Mouse (Mus musculus) small intestine, adult 2 months (tissue): ENCODE data around the gene Olfr1440. TPM values are rescaled to one million over a fixed set of nuclear protein-coding genes. Genes with fewer than 3 reads are reported as not detected.

ENCODE experiments used
- H3K27ac ChIP-seq: fragments of 200-500 bp; 2 replicates; pipeline ENCODE4 v1.5.1; 2012; ENCODE audit warnings: low read depth, low read length, control low read depth, inconsistent platforms; ENCODE audit not compliant: insufficient read depth
- H3K27me3 ChIP-seq: fragments of 200-500 bp; 2 replicates; pipeline ENCODE4 v1.6.1; 2012; ENCODE audit warnings: mild to moderate bottlenecking, moderate library complexity, low read length, inconsistent platforms; ENCODE audit not compliant: control insufficient read depth, insufficient read depth
- H3K36me3 ChIP-seq: fragments of 200-500 bp; 2 replicates; pipeline ENCODE4 v1.6.1; 2012; ENCODE audit warnings: mild to moderate bottlenecking, low read length, control low read depth, inconsistent platforms; ENCODE audit not compliant: control insufficient read depth, insufficient read depth
- H3K4me1 ChIP-seq: fragments of 200-500 bp; 2 replicates; pipeline ENCODE4 v1.6.1; 2012; ENCODE audit warnings: low read length, inconsistent platforms, mixed read lengths; ENCODE audit not compliant: control insufficient read depth, insufficient read depth, insufficient read length
- H3K4me3 ChIP-seq: fragments of 200-500 bp; 2 replicates; pipeline ENCODE4 v1.5.1; 2012; ENCODE audit warnings: low read depth, mild to moderate bottlenecking, control low read depth, inconsistent platforms, low read length, moderate library complexity
- CTCF ChIP-seq: fragments of 200-500 bp; IDR thresholded peaks from 2 replicates; pipeline ENCODE4 v1.5.1; 2012; ENCODE audit warnings: low read depth, mild to moderate bottlenecking, control low read depth, inconsistent platforms, low read length, moderate library complexity, mixed read lengths; ENCODE audit not compliant: insufficient replicate concordance, insufficient read length; ENCODE audit errors: extremely low read depth
- POLR2A ChIP-seq: fragments of 200-500 bp; IDR thresholded peaks from 2 replicates; pipeline ENCODE4 v1.6.1; 2012; ENCODE audit warnings: low read depth, mild to moderate bottlenecking, control low read depth, inconsistent platforms, low read length, moderate library complexity
- WGBS: fragments of 180-500 bp; shearing (Covaris S2); methylation state at CpG from one replicate; pipeline ENCODE4 v1.1.7; 2018; 5-methylcytosine and 5-hydroxymethylcytosine counted together
- polyA plus RNA-seq: library from polyadenylated mRNA; depleted of rRNA; stranded (reverse); fragments of >200 nt; gene quantifications from 2 replicates; pipeline ENCODE4 v1.2.3, GENCODE M21; 2012; rRNA removed

Gene Olfr1440
- not detected in 2 replicates for polyA plus RNA-seq

GRCm38 (mm10) chr19:12386979-12387378 lies at the start of gene Olfr1440:
Olfr1440 (plus strand) TSS chr19:12387279.
- Histone ChIP-seq H3K4me1 (no peaks in the 10 kb centered on the region), H3K27ac (no peak within 1 kb of the TSS), H3K27me3 (no peaks in the 10 kb centered on the region), H3K36me3 (no peaks in the 10 kb centered on the region), H3K4me3 (no peak within 1 kb of the TSS)
- no peak for TF ChIP-seq POLR2A
- TF ChIP-seq CTCF = no peak
- 78% methylated on average over 2 of the region's 2 CpGs for WGBS

GRCm38 (mm10) chr19:12373004-12373403 lies 14.1 kb upstream of the Olfr1440 start:
- H3K27me3 ChIP-seq = no peaks in the 10 kb centered on the region
- 69% methylated on average over 3 of the region's 3 CpGs for WGBS
- no peak overlapping the region for H3K4me3 ChIP-seq
- no peaks in the 10 kb centered on the region for H3K36me3 ChIP-seq
- H3K4me1 ChIP-seq = no peaks in the 10 kb centered on the region
- no peak overlapping the region for H3K27ac ChIP-seq
- TF ChIP-seq CTCF (no peak), POLR2A (no peak)

DNA sequence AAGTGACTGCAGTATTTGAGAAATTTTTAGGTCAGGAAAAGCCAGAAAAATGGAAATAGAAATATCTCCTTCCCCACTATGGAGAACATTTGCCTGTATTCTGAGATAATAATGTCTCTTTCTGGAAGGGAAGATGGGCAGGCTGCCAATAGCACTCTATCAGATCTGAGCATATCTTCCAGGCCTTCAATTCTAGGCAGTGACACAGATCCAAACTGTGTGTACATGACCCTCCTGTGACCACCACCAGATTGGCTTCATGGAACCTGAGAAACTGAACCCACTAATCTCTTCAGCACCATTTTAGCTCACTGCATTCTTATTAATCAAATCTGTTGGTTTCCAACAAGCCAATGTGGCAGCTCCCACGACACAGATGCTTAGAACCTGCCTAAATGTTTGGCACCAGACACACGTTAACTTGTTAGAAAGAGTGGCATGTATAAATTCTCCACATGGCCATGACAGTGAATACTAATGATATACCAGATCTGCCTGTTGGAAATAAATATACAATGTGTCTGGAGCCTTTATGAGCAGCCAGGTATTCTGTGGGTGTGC lies 12.5 kb upstream of the Olfr1440 start:
- no peak overlapping the region for H3K27ac ChIP-seq
- H3K4me1 ChIP-seq = no peaks in the 10 kb centered on the region
- TF ChIP-seq POLR2A = no peak
- no peak for TF ChIP-seq CTCF
- H3K27me3 ChIP-seq = no peaks in the 10 kb centered on the region
- WGBS = 62% methylated on average over 2 of the region's 2 CpGs
- H3K36me3 ChIP-seq = no peaks in the 10 kb centered on the region
- H3K4me3 ChIP-seq = no peak overlapping the region

GRCm38 (mm10) chr19:12413737-12414136 lies 26.7 kb downstream of the Olfr1440 start:
- H3K4me1 ChIP-seq = no peaks in the 10 kb centered on the region
- H3K4me3 ChIP-seq = no peak overlapping the region
- H3K27ac ChIP-seq = no peak overlapping the region
- H3K27me3 ChIP-seq = no peaks in the 10 kb centered on the region; the same call in 1 of the 2 replicates
- H3K36me3 ChIP-seq = no peaks in the 10 kb centered on the region
- no peak for TF ChIP-seq POLR2A
- TF ChIP-seq CTCF = no peak

DNA sequence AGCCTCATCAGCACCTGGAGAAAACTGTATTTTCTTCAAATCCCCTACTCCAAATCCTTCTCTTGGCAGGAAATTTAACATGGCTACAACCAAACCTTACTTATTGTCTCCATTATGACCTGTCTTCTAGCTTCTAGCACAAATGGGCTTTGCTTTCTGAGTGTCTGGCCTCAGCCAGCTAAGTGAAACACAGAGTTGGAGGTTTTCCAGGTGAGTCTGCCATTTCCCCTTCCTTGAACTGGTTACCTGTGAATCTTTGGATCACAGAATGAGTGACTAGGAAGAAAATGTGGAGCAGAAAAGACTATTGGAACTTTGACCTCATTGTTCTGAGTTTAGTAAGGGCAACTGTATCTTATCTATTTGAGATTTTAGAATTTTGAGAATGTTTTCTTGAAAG lies 30.3 kb downstream of the Olfr1440 start, which contains the start of gene Olfr1441:
Gene Olfr1441 (plus strand): TSS at position 73 of the 400 bp plus-strand sequence.
- no peaks in the 10 kb centered on the region for H3K4me1 ChIP-seq
- H3K27ac ChIP-seq = no peak within 1 kb of the TSS
- no peaks in the 10 kb centered on the region for H3K36me3 ChIP-seq
- no peak within 1 kb of the TSS for H3K4me3 ChIP-seq
- no peaks in the 10 kb centered on the region for H3K27me3 ChIP-seq
- TF ChIP-seq POLR2A (no peak), CTCF (no peak)

DNA sequence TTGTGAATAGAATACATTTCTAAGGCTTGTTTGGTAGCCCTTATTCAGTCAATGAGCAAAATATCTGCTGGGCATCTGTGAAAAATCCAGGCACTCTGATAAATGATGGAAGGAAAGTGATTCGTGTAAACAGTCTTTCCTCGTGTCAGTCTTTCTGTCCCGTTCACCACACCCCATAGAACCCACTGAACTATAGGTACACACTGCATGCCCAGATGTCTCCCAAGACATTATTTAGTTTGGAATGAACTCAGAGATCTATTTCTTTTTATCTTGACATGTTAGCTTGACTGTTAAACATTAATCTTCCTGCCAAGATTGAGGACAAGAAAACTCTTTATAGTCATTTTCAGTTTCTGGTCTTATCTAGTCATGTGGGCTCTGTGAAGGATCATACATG lies 31.2 kb downstream of the Olfr1440 start:
- no peaks in the 10 kb centered on the region for H3K27me3 ChIP-seq
- H3K36me3 ChIP-seq = no peaks in the 10 kb centered on the region
- H3K4me1 ChIP-seq = no peaks in the 10 kb centered on the region
- no peak overlapping the region for H3K4me3 ChIP-seq
- TF ChIP-seq POLR2A (no peak), CTCF (no peak)
- H3K27ac ChIP-seq = no peak overlapping the region
- WGBS = 23% methylated on average over 3 of the region's 3 CpGs

DNA sequence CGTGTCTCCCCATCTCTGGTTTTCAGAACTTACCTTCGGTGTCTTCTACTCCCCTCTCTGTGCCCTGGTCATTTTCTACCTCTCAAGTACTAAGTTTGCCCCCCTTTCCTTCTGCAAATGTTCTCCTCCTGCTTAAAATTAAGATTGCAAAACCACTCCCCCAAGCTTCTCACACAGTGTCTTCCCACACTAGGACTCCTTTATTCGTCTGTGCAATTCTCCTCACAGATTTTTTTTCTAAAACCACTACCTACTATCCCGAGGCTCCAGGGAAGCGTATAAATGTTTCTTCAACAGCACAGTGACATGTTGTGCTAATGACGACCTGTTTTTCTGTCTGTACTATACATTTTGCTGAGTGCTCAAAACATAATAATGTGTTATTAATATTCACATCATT lies 33.5 kb downstream of the Olfr1440 start:
- TF ChIP-seq POLR2A (no peak), CTCF (no peak)
- Histone ChIP-seq H3K27ac (no peak overlapping the region), H3K27me3 (no peaks in the 10 kb centered on the region), H3K4me3 (no peak overlapping the region), H3K4me1 (no peaks in the 10 kb centered on the region), H3K36me3 (no peaks in the 10 kb centered on the region)
- 80% methylated on average over 6 of the region's 6 CpGs for WGBS
